Mouse (Mus musculus): ENCODE data around the gene Mdc1. TPM values are rescaled to one million over a fixed set of nuclear protein-coding genes. Genes with fewer than 3 reads are reported as not detected.
A peak's percentile ranks its signal among the peaks of the same experiment; 100 is the strongest.

Mdc1 gene
- 1.7 and 3.2 TPM in 2 replicates for polyA plus RNA-seq (2012; rRNA removed)

- WGBS: under 1% methylated on average over 59 of the region's 59 CpGs
- H3K27ac ChIP-seq (ENCODE audit: insufficient read depth, low read depth, low read length): peak within 1 kb of the TSS; percentile 52
- H3K4me1 ChIP-seq (ENCODE audit: control insufficient read depth, insufficient read depth, insufficient read length, low read length): peaks cover 6% of the 10 kb centered on the region; the same call in 1 of the 2 replicates
- H3K36me3 ChIP-seq (ENCODE audit: control insufficient read depth, insufficient read depth, low read length): peaks cover 2% of the 10 kb centered on the region; the same call in 1 of the 2 replicates
- peak within 1 kb of the TSS; percentile 73 for H3K4me3 ChIP-seq (ENCODE audit: low read depth, low read length)
- H3K27me3 ChIP-seq (ENCODE audit: control insufficient read depth, insufficient read depth, low read length): no peaks in the 10 kb centered on the region
- TF ChIP-seq CTCF (IDR thresholded peaks at IDR 0.05; ENCODE audit: extremely low read depth, insufficient read length, insufficient replicate concordance, low read depth, low read length) (no peak), POLR2A (IDR thresholded peaks at IDR 0.05; ENCODE audit: low read depth, low read length) (peak; percentile 79)
These were observed at the start of gene Mdc1 for GRCm38 (mm10) chr17:35841076-35841950. Gene Mdc1, plus strand, starts transcription at chr17:35841515.

GRCm38 (mm10) chr17:35792837-35793236, 48.5 kb upstream of the Mdc1 start:
- Histone ChIP-seq H3K4me1 (ENCODE audit: control insufficient read depth, insufficient read depth, insufficient read length, low read length) (no peaks in the 10 kb centered on the region), H3K27ac (ENCODE audit: insufficient read depth, low read depth, low read length) (no peak overlapping the region), H3K27me3 (ENCODE audit: control insufficient read depth, insufficient read depth, low read length) (no peaks in the 10 kb centered on the region), H3K4me3 (ENCODE audit: low read depth, low read length) (no peak overlapping the region), H3K36me3 (ENCODE audit: control insufficient read depth, insufficient read depth, low read length) (no peaks in the 10 kb centered on the region)
- TF ChIP-seq CTCF (IDR thresholded peaks at IDR 0.05; ENCODE audit: extremely low read depth, insufficient read length, insufficient replicate concordance, low read depth, low read length) (no peak), POLR2A (IDR thresholded peaks at IDR 0.05; ENCODE audit: low read depth, low read length) (no peak)
- 48% methylated on average over 2 of the region's 2 CpGs for WGBS

GRCm38 (mm10) chr17:35795099-35795498, 46.2 kb upstream of the Mdc1 start:
- Histone ChIP-seq H3K36me3 (ENCODE audit: control insufficient read depth, insufficient read depth, low read length) (no peaks in the 10 kb centered on the region), H3K27ac (ENCODE audit: insufficient read depth, low read depth, low read length) (no peak overlapping the region), H3K4me1 (ENCODE audit: control insufficient read depth, insufficient read depth, insufficient read length, low read length) (no peaks in the 10 kb centered on the region), H3K4me3 (ENCODE audit: low read depth, low read length) (no peak overlapping the region), H3K27me3 (ENCODE audit: control insufficient read depth, insufficient read depth, low read length) (no peaks in the 10 kb centered on the region)
- 28% methylated on average over 2 of the region's 2 CpGs for WGBS
- TF ChIP-seq POLR2A (IDR thresholded peaks at IDR 0.05; ENCODE audit: low read depth, low read length) (no peak), CTCF (IDR thresholded peaks at IDR 0.05; ENCODE audit: extremely low read depth, insufficient read length, insufficient replicate concordance, low read depth, low read length) (no peak)

- TF ChIP-seq POLR2A (IDR thresholded peaks at IDR 0.05; ENCODE audit: low read depth, low read length) (no peak), CTCF (IDR thresholded peaks at IDR 0.05; ENCODE audit: extremely low read depth, insufficient read length, insufficient replicate concordance, low read depth, low read length) (no peak)
- H3K27me3 ChIP-seq (ENCODE audit: control insufficient read depth, insufficient read depth, low read length): no peaks in the 10 kb centered on the region
- no peak overlapping the region for H3K27ac ChIP-seq (ENCODE audit: insufficient read depth, low read depth, low read length)
- no peak overlapping the region for H3K4me3 ChIP-seq (ENCODE audit: low read depth, low read length)
- no peaks in the 10 kb centered on the region for H3K36me3 ChIP-seq (ENCODE audit: control insufficient read depth, insufficient read depth, low read length)
- 67% methylated on average over 6 of the region's 6 CpGs for WGBS
- H3K4me1 ChIP-seq (ENCODE audit: control insufficient read depth, insufficient read depth, insufficient read length, low read length): no peaks in the 10 kb centered on the region
These were observed 45.7 kb upstream of the Mdc1 start for GRCm38 (mm10) chr17:35795656-35796055.

- no peak overlapping the region for H3K4me3 ChIP-seq (ENCODE audit: low read depth, low read length)
- no peak overlapping the region for H3K27ac ChIP-seq (ENCODE audit: insufficient read depth, low read depth, low read length)
- H3K36me3 ChIP-seq (ENCODE audit: control insufficient read depth, insufficient read depth, low read length): no peaks in the 10 kb centered on the region
- no peaks in the 10 kb centered on the region for H3K27me3 ChIP-seq (ENCODE audit: control insufficient read depth, insufficient read depth, low read length)
- H3K4me1 ChIP-seq (ENCODE audit: control insufficient read depth, insufficient read depth, insufficient read length, low read length): no peaks in the 10 kb centered on the region
- TF ChIP-seq POLR2A (IDR thresholded peaks at IDR 0.05; ENCODE audit: low read depth, low read length): no peak
- no peak for TF ChIP-seq CTCF (IDR thresholded peaks at IDR 0.05; ENCODE audit: extremely low read depth, insufficient read length, insufficient replicate concordance, low read depth, low read length)
- 79% methylated on average over 5 of the region's 5 CpGs for WGBS
These were observed 44.5 kb upstream of the Mdc1 start for GRCm38 (mm10) chr17:35796835-35797234.

GRCm38 (mm10) chr17:35800905-35801304, 40.4 kb upstream of the Mdc1 start:
- Histone ChIP-seq H3K36me3 (ENCODE audit: control insufficient read depth, insufficient read depth, low read length) (no peaks in the 10 kb centered on the region), H3K27ac (ENCODE audit: insufficient read depth, low read depth, low read length) (no peak overlapping the region), H3K4me1 (ENCODE audit: control insufficient read depth, insufficient read depth, insufficient read length, low read length) (peaks cover 8% of the 10 kb centered on the region; the same call in 1 of the 2 replicates), H3K27me3 (ENCODE audit: control insufficient read depth, insufficient read depth, low read length) (no peaks in the 10 kb centered on the region), H3K4me3 (ENCODE audit: low read depth, low read length) (no peak overlapping the region)
- WGBS: 88% methylated on average over 2 of the region's 2 CpGs
- TF ChIP-seq POLR2A (IDR thresholded peaks at IDR 0.05; ENCODE audit: low read depth, low read length): no peak
- no peak for TF ChIP-seq CTCF (IDR thresholded peaks at IDR 0.05; ENCODE audit: extremely low read depth, insufficient read length, insufficient replicate concordance, low read depth, low read length)

GRCm38 (mm10) chr17:35803020-35803419, 38.3 kb upstream of the Mdc1 start:
- no peak overlapping the region for H3K4me3 ChIP-seq (ENCODE audit: low read depth, low read length)
- H3K27me3 ChIP-seq (ENCODE audit: control insufficient read depth, insufficient read depth, low read length): no peaks in the 10 kb centered on the region
- no peak for TF ChIP-seq POLR2A (IDR thresholded peaks at IDR 0.05; ENCODE audit: low read depth, low read length)
- H3K27ac ChIP-seq (ENCODE audit: insufficient read depth, low read depth, low read length): peak overlapping the region; percentile 10; the same call in 1 of the 2 replicates
- H3K4me1 ChIP-seq (ENCODE audit: control insufficient read depth, insufficient read depth, insufficient read length, low read length): peaks cover 8% of the 10 kb centered on the region; the same call in 1 of the 2 replicates
- 25% methylated on average over 6 of the region's 6 CpGs for WGBS
- no peaks in the 10 kb centered on the region for H3K36me3 ChIP-seq (ENCODE audit: control insufficient read depth, insufficient read depth, low read length)
